Mouse (Mus musculus) neural tube, embryonic 12.5 days (tissue): Measurements from ENCODE around the gene Gm28047. TPM values are rescaled to one million over a fixed set of nuclear protein-coding genes. Genes with fewer than 3 reads are reported as not detected.

ENCODE experiments used
- ATAC-seq: fragments of 200-750 bp; cut with Nextera tagmentation; 2 replicates; pipeline ENCODE4 v1.8.0; 2017; ENCODE audit warnings: low read depth, mild to moderate bottlenecking, moderate TSS enrichment, moderate library complexity; ENCODE audit not compliant: low FRiP score
- H3K27ac ChIP-seq: fragments of 300-500 bp; sonication (generic); 2 replicates; pipeline ENCODE4 v1.5.1; 2016
- H3K27me3 ChIP-seq: fragments of 300-500 bp; sonication (generic); replicated peaks from 2 replicates; pipeline ENCODE4 v1.6.1; 2016; ENCODE audit warnings: mild to moderate bottlenecking
- H3K36me3 ChIP-seq: fragments of 300-500 bp; sonication (generic); 2 replicates; pipeline ENCODE4 v1.6.1; 2016; ENCODE audit warnings: mild to moderate bottlenecking
- H3K4me1 ChIP-seq: fragments of 300-500 bp; sonication (generic); 2 replicates; pipeline ENCODE4 v1.6.1; 2016
- H3K4me2 ChIP-seq: fragments of 300-500 bp; sonication (generic); replicated peaks from 2 replicates; pipeline ENCODE4 v1.6.1; 2016; ENCODE audit warnings: mild to moderate bottlenecking
- H3K4me3 ChIP-seq: fragments of 300-500 bp; sonication (generic); 2 replicates; pipeline ENCODE4 v1.5.1; 2016
- H3K9ac ChIP-seq: fragments of 300-500 bp; sonication (generic); 2 replicates; pipeline ENCODE4 v1.6.1; 2016; ENCODE audit warnings: mild to moderate bottlenecking
- H3K9me3 ChIP-seq: fragments of 300-500 bp; sonication (generic); 2 replicates; pipeline ENCODE4 v1.6.1; 2016; ENCODE audit warnings: mild to moderate bottlenecking
- WGBS: fragments of 180-500 bp; shearing (Covaris S2); methylation state at CpG from one replicate; pipeline ENCODE4 v1.1.7; 2016; 5-methylcytosine and 5-hydroxymethylcytosine counted together
- polyA plus RNA-seq: library from polyadenylated mRNA; unstranded; fragments of >200 nt; fragmentation: Nextera tagmentation; extraction: Ambion mirVana; gene quantifications from 2 replicates; pipeline ENCODE4 v1.2.1, GENCODE M21; 2016

Gene Gm28047
- polyA plus RNA-seq, 1 experiment from 2014 or later, result not detected

- Histone ChIP-seq H3K36me3 (peaks cover 21% of the 10 kb centered on the region), H3K27ac (peak within 1 kb of the TSS; percentile 95), H3K4me1 (peaks cover 31% of the 10 kb centered on the region), H3K9ac (peak within 1 kb of the TSS; percentile 76), H3K4me3 (peak within 1 kb of the TSS; percentile 66), H3K4me2 (peak within 1 kb of the TSS; percentile 85), H3K9me3 (no peaks in the 10 kb centered on the region), H3K27me3 (no peaks in the 10 kb centered on the region)
- under 1% methylated on average over 60 of the region's 60 CpGs for WGBS
- ATAC-seq, result peak; percentile 89
Measured at GRCm38 (mm10) chr15:102517976-102518858, 106.7 kb downstream of the Gm28047 start, which contains the start of gene Tarbp2. Gene Tarbp2 (plus strand): TSS chr15:102518192.

- peak overlapping the region; percentile 66 for H3K4me3 ChIP-seq
- ATAC-seq, result no peak; the same call in 1 of the 2 replicates
- H3K36me3 ChIP-seq, result peaks cover 20% of the 10 kb centered on the region
- H3K9me3 ChIP-seq, result no peaks in the 10 kb centered on the region
- peak overlapping the region; percentile 78 for H3K27ac ChIP-seq
- WGBS, result under 1% methylated on average over 10 of the region's 10 CpGs
- H3K4me1 ChIP-seq, result peaks cover 37% of the 10 kb centered on the region
- peak overlapping the region; percentile 85 for H3K4me2 ChIP-seq
- no peaks in the 10 kb centered on the region for H3K27me3 ChIP-seq
- H3K9ac ChIP-seq, result peak overlapping the region; percentile 75; the same call in 1 of the 2 replicates
Measured at GRCm38 (mm10) chr15:102517631-102517975, 107.3 kb downstream of the Gm28047 start.

- peak; percentile 27 for ATAC-seq
- under 1% methylated on average over 43 of the region's 43 CpGs for WGBS
- H3K27me3 ChIP-seq, result no peaks in the 10 kb centered on the region
- peak within 1 kb of the TSS; percentile 75 for H3K9ac ChIP-seq
- H3K9me3 ChIP-seq, result no peaks in the 10 kb centered on the region
- H3K36me3 ChIP-seq, result peaks cover 13% of the 10 kb centered on the region
- H3K4me3 ChIP-seq, result peak within 1 kb of the TSS; percentile 66
- peak within 1 kb of the TSS; percentile 85 for H3K4me2 ChIP-seq
- H3K27ac ChIP-seq, result peak within 1 kb of the TSS; percentile 78
- H3K4me1 ChIP-seq, result peaks cover 45% of the 10 kb centered on the region
Measured at GRCm38 (mm10) chr15:102516728-102517404, 108.0 kb downstream of the Gm28047 start, which contains the start of gene Map3k12. Gene Map3k12 (minus strand): TSS chr15:102517064.

GRCm38 (mm10) chr15:102516293-102516692 lies 108.6 kb downstream of the Gm28047 start:
- 2% methylated on average over 12 of the region's 12 CpGs for WGBS
- Histone ChIP-seq H3K27me3 (no peaks in the 10 kb centered on the region), H3K9ac (peak overlapping the region; percentile 75), H3K36me3 (peaks cover 8% of the 10 kb centered on the region; the same call in 1 of the 2 replicates), H3K27ac (peak overlapping the region; percentile 78), H3K9me3 (no peaks in the 10 kb centered on the region), H3K4me2 (peak overlapping the region; percentile 85), H3K4me1 (peaks cover 50% of the 10 kb centered on the region), H3K4me3 (peak overlapping the region; percentile 66)
- ATAC-seq, result no peak

GRCm38 (mm10) chr15:102515791-102516190 lies 109.1 kb downstream of the Gm28047 start:
- Histone ChIP-seq H3K9me3 (no peaks in the 10 kb centered on the region), H3K36me3 (peaks cover 4% of the 10 kb centered on the region; the same call in 1 of the 2 replicates), H3K27me3 (no peaks in the 10 kb centered on the region), H3K4me3 (peak overlapping the region; percentile 66), H3K27ac (0 out of 2 replicates have a peak overlapping the region, but pooled peaks have one; percentile 78), H3K4me2 (peak overlapping the region; percentile 85), H3K9ac (peak overlapping the region; percentile 75), H3K4me1 (peaks cover 55% of the 10 kb centered on the region)
- WGBS, result 51% methylated on average over 4 of the region's 4 CpGs
- ATAC-seq, result no peak

- Histone ChIP-seq H3K4me2 (peak overlapping the region; percentile 85), H3K4me1 (peaks cover 60% of the 10 kb centered on the region), H3K4me3 (no peak overlapping the region), H3K27me3 (no peaks in the 10 kb centered on the region), H3K36me3 (no peaks in the 10 kb centered on the region), H3K9ac (no peak overlapping the region), H3K27ac (no peak overlapping the region), H3K9me3 (no peaks in the 10 kb centered on the region)
- ATAC-seq, result no peak
- WGBS, result 94% methylated on average over 2 of the region's 2 CpGs
Measured at GRCm38 (mm10) chr15:102515261-102515660, 109.6 kb downstream of the Gm28047 start.

- 82% methylated on average over 3 of the region's 3 CpGs for WGBS
- Histone ChIP-seq H3K4me1 (peaks cover 60% of the 10 kb centered on the region), H3K4me3 (no peak overlapping the region), H3K27ac (no peak overlapping the region), H3K27me3 (no peaks in the 10 kb centered on the region), H3K36me3 (no peaks in the 10 kb centered on the region), H3K9me3 (no peaks in the 10 kb centered on the region), H3K4me2 (peak overlapping the region; percentile 83; the same call in 1 of the 2 replicates), H3K9ac (peak overlapping the region; percentile 0; the same call in 1 of the 2 replicates)
- ATAC-seq, result no peak
Measured at GRCm38 (mm10) chr15:102513004-102513403, 111.9 kb downstream of the Gm28047 start.

- peak overlapping the region; percentile 53; the same call in 1 of the 2 replicates for H3K9ac ChIP-seq
- no peak overlapping the region for H3K4me3 ChIP-seq
- peak overlapping the region; percentile 83 for H3K4me2 ChIP-seq
- no peaks in the 10 kb centered on the region for H3K27me3 ChIP-seq
- no peak for ATAC-seq
- no peaks in the 10 kb centered on the region for H3K9me3 ChIP-seq
- H3K4me1 ChIP-seq, result peaks cover 60% of the 10 kb centered on the region
- H3K36me3 ChIP-seq, result no peaks in the 10 kb centered on the region
- peak overlapping the region; percentile 75 for H3K27ac ChIP-seq
Measured at GRCm38 (mm10) chr15:102512471-102512870, 112.4 kb downstream of the Gm28047 start.

- peak overlapping the region; percentile 53 for H3K9ac ChIP-seq
- no peaks in the 10 kb centered on the region for H3K27me3 ChIP-seq
- no peak overlapping the region for H3K4me3 ChIP-seq
- H3K36me3 ChIP-seq, result no peaks in the 10 kb centered on the region
- no peaks in the 10 kb centered on the region for H3K9me3 ChIP-seq
- peak overlapping the region; percentile 75 for H3K27ac ChIP-seq
- WGBS, result 25% methylated on average over 5 of the region's 5 CpGs
- H3K4me1 ChIP-seq, result peaks cover 60% of the 10 kb centered on the region
- H3K4me2 ChIP-seq, result peak overlapping the region; percentile 83
- no peak for ATAC-seq
Measured at GRCm38 (mm10) chr15:102512010-102512409, 112.9 kb downstream of the Gm28047 start.

- peak; percentile 37 for ATAC-seq
- peaks cover 59% of the 10 kb centered on the region for H3K4me1 ChIP-seq
- 8% methylated on average over 6 of the region's 6 CpGs for WGBS
- H3K4me3 ChIP-seq, result no peak overlapping the region
- H3K27ac ChIP-seq, result peak overlapping the region; percentile 75
- H3K9me3 ChIP-seq, result no peaks in the 10 kb centered on the region
- H3K27me3 ChIP-seq, result no peaks in the 10 kb centered on the region
- no peaks in the 10 kb centered on the region for H3K36me3 ChIP-seq
- peak overlapping the region; percentile 83 for H3K4me2 ChIP-seq
- H3K9ac ChIP-seq, result peak overlapping the region; percentile 53
Measured at GRCm38 (mm10) chr15:102511285-102511833, 113.5 kb downstream of the Gm28047 start.

GRCm38 (mm10) chr15:102510590-102511284 lies 114.1 kb downstream of the Gm28047 start:
- Histone ChIP-seq H3K36me3 (peaks cover 3% of the 10 kb centered on the region; the same call in 1 of the 2 replicates), H3K4me3 (peak overlapping the region; percentile 59), H3K4me2 (peak overlapping the region; percentile 83), H3K4me1 (peaks cover 52% of the 10 kb centered on the region), H3K9ac (peak overlapping the region; percentile 66), H3K27me3 (no peaks in the 10 kb centered on the region), H3K9me3 (no peaks in the 10 kb centered on the region), H3K27ac (peak overlapping the region; percentile 75)
- peak; percentile 95 for ATAC-seq
- WGBS, result 4% methylated on average over 34 of the region's 34 CpGs
